Mouse (Mus musculus) hindbrain, embryonic 12.5 days (tissue): ENCODE measurements at regions not wholly inside any gene's neighbourhood (a gene's known extent, or its start where the extent isn't known, plus 50 kb on each side); places are given as distances from the start of the nearest gene placed in this dataset.

Experiments used
- ATAC-seq: fragments of 200-750 bp; cut with Nextera tagmentation; 2 replicates; pipeline ENCODE4 v1.8.0; 2017; ENCODE audit warnings: moderate TSS enrichment; ENCODE audit not compliant: low FRiP score
- H3K27ac ChIP-seq: fragments of 300-500 bp; sonication (generic); 2 replicates; pipeline ENCODE4 v1.5.1; 2016; ENCODE audit warnings: mild to moderate bottlenecking
- H3K27me3 ChIP-seq: fragments of 300-500 bp; sonication (generic); 2 replicates; pipeline ENCODE4 v1.6.1; 2016; ENCODE audit warnings: mild to moderate bottlenecking
- H3K36me3 ChIP-seq: fragments of 300-500 bp; sonication (generic); 2 replicates; pipeline ENCODE4 v1.6.1; 2016; ENCODE audit warnings: mild to moderate bottlenecking
- H3K4me1 ChIP-seq: fragments of 300-500 bp; sonication (generic); 2 replicates; pipeline ENCODE4 v1.6.1; 2016
- H3K4me2 ChIP-seq: fragments of 300-500 bp; sonication (generic); replicated peaks from 2 replicates; pipeline ENCODE4 v1.6.1; 2016; ENCODE audit warnings: mild to moderate bottlenecking
- H3K4me3 ChIP-seq: fragments of 300-500 bp; sonication (generic); 2 replicates; pipeline ENCODE4 v1.5.1; 2016; ENCODE audit warnings: mild to moderate bottlenecking
- H3K9ac ChIP-seq: fragments of 300-500 bp; sonication (generic); 2 replicates; pipeline ENCODE4 v1.6.1; 2016; ENCODE audit warnings: mild to moderate bottlenecking, moderate library complexity
- H3K9me3 ChIP-seq: fragments of 300-500 bp; sonication (generic); replicated peaks from 2 replicates; pipeline ENCODE4 v1.6.1; 2016; ENCODE audit warnings: mild to moderate bottlenecking
- WGBS: fragments of 180-500 bp; shearing (Covaris S2); methylation state at CpG from one replicate; pipeline ENCODE4 v1.1.7; 2016; 5-methylcytosine and 5-hydroxymethylcytosine counted together

DNA sequence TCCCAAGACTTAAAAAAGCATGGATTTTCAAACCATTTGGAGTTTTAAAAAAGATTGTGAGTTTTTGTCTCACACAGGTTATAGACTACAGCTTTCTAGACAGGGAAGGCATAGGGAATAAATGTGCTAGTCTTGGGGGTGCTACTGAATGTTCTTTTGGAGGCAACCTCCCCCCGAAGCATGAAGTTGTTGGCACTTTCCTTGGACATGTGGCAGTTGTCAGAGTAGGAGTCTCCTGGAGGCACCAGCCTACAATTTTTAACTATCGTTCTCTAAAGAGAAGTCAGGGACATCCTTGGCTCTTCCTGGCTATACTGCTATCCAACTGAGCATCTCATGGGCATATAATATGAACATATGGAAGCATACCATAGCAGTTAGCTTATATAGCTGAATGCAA, 112.7 kb upstream of the Asb5 start:
- no peaks in the 10 kb centered on the region for H3K36me3 ChIP-seq
- no peak for ATAC-seq
- no peaks in the 10 kb centered on the region for H3K4me1 ChIP-seq
- no peak overlapping the region for H3K27ac ChIP-seq
- no peaks in the 10 kb centered on the region for H3K9me3 ChIP-seq
- H3K27me3 ChIP-seq, result no peaks in the 10 kb centered on the region
- H3K4me2 ChIP-seq, result no peak overlapping the region
- 83% methylated on average over 2 of the region's 2 CpGs for WGBS
- H3K4me3 ChIP-seq, result no peak overlapping the region
- no peak overlapping the region for H3K9ac ChIP-seq

DNA sequence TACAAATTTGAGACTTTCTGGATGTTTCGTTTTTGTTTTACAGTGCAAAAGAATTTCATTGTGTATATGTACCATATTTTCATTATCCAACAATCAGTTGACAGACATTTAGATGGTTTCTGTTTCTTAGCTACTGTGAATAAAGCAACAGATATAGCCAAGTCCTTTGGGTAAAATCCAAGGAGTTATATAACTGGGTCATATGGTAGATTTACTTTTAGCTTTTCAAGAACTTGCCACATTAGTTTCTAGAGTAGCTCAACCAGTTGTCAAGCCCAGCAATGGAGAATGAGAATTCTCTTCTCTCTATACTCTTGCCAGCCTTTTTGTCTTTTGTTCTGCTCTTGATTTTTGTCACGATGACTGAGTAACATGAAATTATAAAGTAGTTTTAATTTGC, 111.3 kb upstream of the Asb5 start:
- Histone ChIP-seq H3K27ac (no peak overlapping the region), H3K4me3 (no peak overlapping the region), H3K36me3 (no peaks in the 10 kb centered on the region), H3K4me1 (no peaks in the 10 kb centered on the region), H3K27me3 (no peaks in the 10 kb centered on the region), H3K9ac (no peak overlapping the region), H3K9me3 (no peaks in the 10 kb centered on the region), H3K4me2 (no peak overlapping the region)
- 86% methylated on average over 2 of the region's 2 CpGs for WGBS
- no peak for ATAC-seq

DNA sequence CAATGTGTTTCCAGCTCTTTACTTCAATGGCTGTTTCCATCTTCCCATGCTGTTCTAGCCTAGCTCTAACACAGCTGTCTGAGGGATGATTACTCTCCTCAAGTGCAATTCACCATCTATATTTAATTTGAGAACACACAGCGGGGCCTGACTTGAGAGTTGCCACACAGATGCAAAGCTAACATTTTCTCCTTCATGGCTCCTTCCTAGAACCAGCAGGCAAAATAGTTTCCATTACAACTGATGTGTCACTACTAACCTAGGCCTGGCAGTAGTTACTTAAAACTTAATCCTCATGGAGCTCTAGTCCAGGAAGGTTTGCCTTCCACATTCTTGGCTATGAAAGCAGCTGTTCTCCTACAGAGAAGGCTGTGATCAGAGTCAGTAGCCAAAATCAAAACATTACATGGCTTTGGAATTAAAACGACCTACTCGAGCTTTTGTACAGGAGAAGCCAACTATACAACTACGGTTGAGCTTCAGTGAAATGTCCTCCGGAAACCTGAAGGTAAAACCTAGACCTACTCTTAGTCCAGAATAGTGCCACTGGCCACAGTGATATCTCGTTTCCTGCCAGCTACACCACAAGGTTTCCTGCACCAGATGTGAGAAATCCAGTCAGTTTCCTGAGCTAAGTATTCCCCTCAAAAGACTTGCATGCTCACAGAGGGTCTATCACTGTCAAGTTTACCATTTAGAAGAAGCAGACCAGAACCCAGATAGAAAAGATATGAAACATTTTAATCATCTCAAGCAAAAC, 108.9 kb upstream of the Asb5 start:
- Histone ChIP-seq H3K27ac (no peak overlapping the region), H3K4me1 (no peaks in the 10 kb centered on the region), H3K4me3 (no peak overlapping the region), H3K36me3 (no peaks in the 10 kb centered on the region), H3K27me3 (no peaks in the 10 kb centered on the region), H3K9me3 (no peaks in the 10 kb centered on the region), H3K4me2 (no peak overlapping the region), H3K9ac (no peak overlapping the region)
- no peak for ATAC-seq
- WGBS, result 85% methylated on average over 6 of the region's 6 CpGs

DNA sequence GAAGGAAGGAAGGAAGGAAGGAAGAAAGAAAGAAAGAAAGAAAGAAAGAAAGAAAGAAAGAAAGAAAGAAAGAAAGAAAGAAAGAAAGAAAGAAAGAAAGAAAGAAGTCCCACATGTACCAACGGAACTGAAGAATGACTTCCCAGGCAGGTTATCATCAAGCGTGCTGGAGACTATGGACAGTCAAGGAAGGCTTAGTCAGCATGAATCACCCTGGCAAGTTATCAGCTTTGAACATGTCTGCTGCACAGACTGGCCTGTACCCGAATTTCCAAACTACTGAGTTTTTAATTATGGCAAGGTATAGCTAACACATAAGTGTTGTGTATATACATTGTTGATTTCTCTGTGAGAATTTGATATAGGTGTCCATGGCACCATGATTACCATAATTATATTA, 104.3 kb upstream of the Asb5 start:
- Histone ChIP-seq H3K9me3 (no peaks in the 10 kb centered on the region), H3K4me3 (no peak overlapping the region), H3K27me3 (no peaks in the 10 kb centered on the region), H3K36me3 (no peaks in the 10 kb centered on the region), H3K9ac (no peak overlapping the region), H3K27ac (no peak overlapping the region), H3K4me2 (no peak overlapping the region), H3K4me1 (no peaks in the 10 kb centered on the region)
- 91% methylated on average over 3 of the region's 3 CpGs for WGBS
- ATAC-seq, result no peak

DNA sequence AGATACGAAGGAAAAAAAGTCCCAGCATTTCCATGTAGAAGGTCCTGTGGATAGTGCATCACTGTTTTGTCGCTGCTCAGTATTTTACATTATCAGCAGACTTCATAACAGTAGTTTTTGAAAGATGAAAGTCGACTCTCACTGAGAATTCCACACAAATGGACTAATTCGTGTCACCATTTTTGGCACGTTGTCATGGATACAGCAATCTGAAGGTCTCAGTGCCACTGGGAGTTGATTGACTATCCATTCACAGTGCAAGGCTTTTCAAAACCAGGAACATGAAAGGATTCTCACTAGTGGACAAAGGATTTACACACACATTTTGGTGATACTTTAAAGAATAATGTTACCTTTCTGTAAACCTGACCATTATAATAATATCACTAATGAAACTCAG, 93.7 kb upstream of the Asb5 start:
- H3K27ac ChIP-seq, result no peak overlapping the region
- H3K27me3 ChIP-seq, result no peaks in the 10 kb centered on the region
- no peak overlapping the region for H3K4me2 ChIP-seq
- no peaks in the 10 kb centered on the region for H3K4me1 ChIP-seq
- no peaks in the 10 kb centered on the region for H3K9me3 ChIP-seq
- H3K4me3 ChIP-seq, result no peak overlapping the region
- no peak for ATAC-seq
- no peak overlapping the region for H3K9ac ChIP-seq
- H3K36me3 ChIP-seq, result no peaks in the 10 kb centered on the region
- 65% methylated on average over 5 of the region's 5 CpGs for WGBS

DNA sequence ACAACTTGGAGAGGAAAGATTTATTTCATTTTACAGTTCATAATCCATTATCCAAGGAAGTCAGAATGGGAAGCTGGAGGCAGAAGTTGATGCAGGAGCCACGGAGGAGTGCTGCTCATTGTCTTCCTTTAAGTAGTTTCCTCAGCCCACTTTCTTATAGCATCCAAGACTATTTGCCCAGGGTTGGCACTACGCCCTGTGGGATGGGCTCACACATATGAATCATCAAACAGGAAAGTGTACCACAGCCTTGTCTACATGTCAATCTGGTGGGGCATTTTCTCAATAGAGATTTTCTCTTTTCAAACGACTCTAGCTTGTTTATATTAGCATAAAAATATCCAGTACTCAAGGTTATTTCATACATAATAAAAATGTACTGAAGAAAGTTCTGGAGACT, 88.2 kb upstream of the Asb5 start:
- Histone ChIP-seq H3K36me3 (no peaks in the 10 kb centered on the region), H3K9ac (no peak overlapping the region), H3K4me3 (no peak overlapping the region), H3K27ac (no peak overlapping the region), H3K27me3 (no peaks in the 10 kb centered on the region), H3K4me1 (no peaks in the 10 kb centered on the region), H3K9me3 (no peaks in the 10 kb centered on the region), H3K4me2 (no peak overlapping the region)
- 90% methylated on average over 3 of the region's 3 CpGs for WGBS
- no peak for ATAC-seq

DNA sequence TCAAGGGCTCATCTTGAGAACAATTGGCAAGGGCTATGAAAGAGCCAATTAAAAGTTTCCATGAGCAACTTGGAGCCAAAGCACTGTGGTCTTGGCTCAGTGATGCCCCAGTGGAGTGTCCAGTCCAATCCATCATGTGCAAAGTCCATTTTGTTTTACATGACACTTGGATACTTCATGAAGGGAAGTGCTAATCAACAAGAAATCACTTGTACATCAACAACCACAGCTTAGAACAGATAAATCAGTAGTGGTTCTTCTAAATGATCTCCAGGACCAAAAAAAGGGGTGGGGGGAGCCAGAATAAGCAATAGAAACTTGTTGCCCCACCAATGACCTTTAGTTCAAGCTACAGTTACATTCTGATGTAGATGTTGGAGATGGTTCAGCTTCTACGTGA, 87.0 kb upstream of the Asb5 start:
- Histone ChIP-seq H3K9me3 (no peaks in the 10 kb centered on the region), H3K27me3 (no peaks in the 10 kb centered on the region), H3K4me2 (no peak overlapping the region), H3K4me1 (no peaks in the 10 kb centered on the region), H3K27ac (no peak overlapping the region), H3K36me3 (no peaks in the 10 kb centered on the region), H3K9ac (no peak overlapping the region), H3K4me3 (no peak overlapping the region)
- WGBS, result 87% methylated on average over 1 of the region's 1 CpGs
- ATAC-seq, result no peak

DNA sequence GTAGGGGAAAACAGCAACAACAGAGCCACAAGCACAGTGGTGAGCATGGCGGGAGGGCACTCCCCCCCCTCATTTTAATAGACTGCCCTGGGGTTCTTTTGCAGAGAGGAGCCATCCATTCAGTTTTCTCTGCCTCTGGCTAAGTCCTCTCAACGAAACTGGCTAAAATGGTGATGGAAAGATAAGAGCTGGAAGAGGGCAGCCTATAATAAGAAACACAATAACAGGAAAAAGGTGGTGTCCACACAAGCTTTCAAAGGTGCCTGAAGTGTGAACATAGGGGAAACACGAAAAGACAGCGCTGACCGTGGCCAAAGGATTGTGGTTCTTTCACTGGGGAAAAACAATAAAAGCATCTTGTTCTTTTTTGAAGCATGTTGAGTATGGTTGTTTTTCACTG, 83.0 kb upstream of the Asb5 start:
- no peaks in the 10 kb centered on the region for H3K27me3 ChIP-seq
- H3K9me3 ChIP-seq, result no peaks in the 10 kb centered on the region
- no peak overlapping the region for H3K4me3 ChIP-seq
- no peak overlapping the region for H3K9ac ChIP-seq
- 0 out of 2 replicates have a peak, but pooled peaks cover 4% of the 10 kb centered on the region for H3K4me1 ChIP-seq
- no peak overlapping the region for H3K4me2 ChIP-seq
- H3K27ac ChIP-seq, result no peak overlapping the region
- ATAC-seq, result no peak
- 10% methylated on average over 5 of the region's 5 CpGs for WGBS
- no peaks in the 10 kb centered on the region for H3K36me3 ChIP-seq

DNA sequence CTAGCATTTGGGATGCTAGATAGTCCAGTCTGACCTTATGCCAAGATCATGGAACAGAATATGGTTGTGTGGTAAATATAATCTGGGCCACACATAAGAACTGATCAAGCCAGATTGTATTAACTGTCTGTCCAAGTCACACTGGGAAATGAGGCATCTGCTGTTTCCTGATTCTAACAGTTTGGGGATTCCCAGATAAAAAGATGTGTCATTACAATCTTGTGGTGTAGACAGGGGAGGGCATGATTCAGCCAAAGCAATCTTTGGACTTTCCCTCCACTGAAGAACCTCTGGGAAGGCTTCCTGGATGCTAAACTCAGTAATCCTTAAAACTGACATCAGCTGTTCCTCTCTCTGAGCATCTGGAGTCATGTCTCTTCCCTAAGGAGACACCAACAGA, 79.6 kb upstream of the Asb5 start:
- ATAC-seq, result no peak
- Histone ChIP-seq H3K4me2 (no peak overlapping the region), H3K27ac (no peak overlapping the region), H3K4me1 (0 out of 2 replicates have a peak, but pooled peaks cover 4% of the 10 kb centered on the region), H3K27me3 (no peaks in the 10 kb centered on the region), H3K9ac (no peak overlapping the region), H3K36me3 (no peaks in the 10 kb centered on the region), H3K4me3 (no peak overlapping the region), H3K9me3 (no peaks in the 10 kb centered on the region)

DNA sequence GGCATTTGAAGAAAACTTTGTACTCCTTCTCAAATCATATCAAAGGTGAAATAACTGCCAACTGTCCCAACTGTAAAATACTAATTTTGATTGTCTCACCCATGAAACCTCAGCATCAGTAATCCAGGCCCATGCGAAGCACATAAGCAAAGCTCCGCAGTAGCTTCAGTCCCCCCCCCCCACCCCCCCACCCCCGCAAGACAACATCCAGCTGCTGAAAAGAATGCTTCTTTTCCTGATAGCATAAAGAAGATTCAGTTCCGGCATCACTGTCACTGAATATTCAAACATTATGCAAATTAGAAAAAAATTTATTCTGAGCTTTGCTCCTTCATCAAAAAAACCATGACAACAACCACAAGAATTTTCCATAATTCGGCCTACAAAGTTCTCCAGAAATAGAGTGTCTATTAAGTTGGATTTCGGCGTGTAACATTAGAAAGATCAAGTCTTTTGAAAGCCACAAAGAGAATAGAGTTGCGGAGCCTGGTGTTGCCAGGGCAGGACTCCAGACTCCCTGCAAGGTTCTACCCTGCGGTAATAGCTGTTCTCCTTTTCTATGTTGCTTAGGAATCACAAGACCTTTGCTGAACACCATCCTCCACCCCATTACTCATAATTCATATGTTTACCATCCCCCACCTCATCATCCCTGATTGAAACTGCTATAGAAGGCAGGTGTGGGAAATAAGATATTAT, 77.9 kb upstream of the Asb5 start:
- ATAC-seq, result peak; percentile 72
- no peaks in the 10 kb centered on the region for H3K27me3 ChIP-seq

DNA sequence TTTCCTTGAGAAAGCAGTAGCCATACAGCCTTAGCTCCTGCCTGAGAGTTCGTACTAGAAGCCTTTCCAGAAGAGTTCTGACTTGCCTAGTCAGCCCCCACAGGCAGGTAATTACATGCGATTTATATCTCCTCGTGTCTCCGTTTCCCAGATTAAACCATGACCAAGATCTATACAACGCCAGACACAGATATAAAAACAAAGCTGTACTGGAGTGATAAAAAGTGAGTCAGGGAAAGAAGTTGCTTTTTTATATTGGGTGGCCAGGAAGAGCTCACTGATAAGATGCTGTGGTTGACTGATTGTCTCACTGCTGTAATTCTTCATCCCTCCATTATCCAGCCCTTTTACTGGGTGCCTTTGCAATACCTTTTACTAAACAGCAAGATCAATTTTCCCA, 64.4 kb upstream of the Asb5 start:
- no peak overlapping the region for H3K4me3 ChIP-seq
- WGBS, result 74% methylated on average over 5 of the region's 5 CpGs
- H3K9ac ChIP-seq, result no peak overlapping the region
- no peaks in the 10 kb centered on the region for H3K9me3 ChIP-seq
- no peak for ATAC-seq
- no peaks in the 10 kb centered on the region for H3K27me3 ChIP-seq
- no peak overlapping the region for H3K27ac ChIP-seq
- H3K4me1 ChIP-seq, result no peaks in the 10 kb centered on the region
- H3K4me2 ChIP-seq, result no peak overlapping the region
- H3K36me3 ChIP-seq, result no peaks in the 10 kb centered on the region

More for the DNA sequence above, 77.9 kb upstream of the Asb5 start:
- H3K36me3 ChIP-seq, result no peaks in the 10 kb centered on the region
- H3K4me2 ChIP-seq, result no peak overlapping the region
- H3K27ac ChIP-seq, result no peak overlapping the region
- H3K4me3 ChIP-seq, result no peak overlapping the region
- H3K4me1 ChIP-seq, result 0 out of 2 replicates have a peak, but pooled peaks cover 4% of the 10 kb centered on the region
- 46% methylated on average over 9 of the region's 9 CpGs for WGBS
- no peak overlapping the region for H3K9ac ChIP-seq
- no peaks in the 10 kb centered on the region for H3K9me3 ChIP-seq

DNA sequence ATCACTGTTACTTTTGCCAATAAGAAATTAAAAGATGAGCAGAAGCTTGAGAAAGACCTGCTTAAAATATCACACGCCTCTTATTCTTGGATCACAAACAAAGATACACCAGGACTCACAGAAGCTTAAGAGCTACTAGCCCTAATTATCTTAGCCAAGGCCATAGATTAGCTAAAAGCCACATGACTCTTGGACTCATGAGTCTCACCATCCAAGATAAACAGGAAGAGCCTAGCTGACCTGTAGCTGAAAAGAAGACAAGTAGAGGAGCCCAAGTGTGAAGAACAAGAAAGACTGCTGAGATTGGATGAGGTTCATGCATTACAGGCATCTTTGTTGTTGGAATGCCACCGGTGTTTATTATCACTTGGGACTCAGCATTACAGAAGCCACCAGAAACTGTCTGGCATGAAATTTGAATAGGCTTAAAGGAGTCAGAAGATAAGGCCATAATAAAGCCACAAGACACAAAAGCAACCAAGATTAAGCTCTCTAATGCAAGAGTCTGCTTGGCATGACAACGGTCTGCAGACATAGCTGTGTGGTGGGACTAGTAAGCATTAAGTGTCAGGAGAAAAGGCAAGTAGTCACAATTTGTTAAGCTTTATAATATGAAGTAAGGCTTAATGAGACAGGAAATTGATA, 63.8 kb upstream of the Asb5 start:
- ATAC-seq, result no peak
- no peak overlapping the region for H3K4me2 ChIP-seq
- no peaks in the 10 kb centered on the region for H3K4me1 ChIP-seq
- H3K4me3 ChIP-seq, result no peak overlapping the region
- H3K36me3 ChIP-seq, result no peaks in the 10 kb centered on the region
- H3K27ac ChIP-seq, result no peak overlapping the region
- 89% methylated on average over 3 of the region's 3 CpGs for WGBS
- no peaks in the 10 kb centered on the region for H3K27me3 ChIP-seq
- H3K9ac ChIP-seq, result no peak overlapping the region
- no peaks in the 10 kb centered on the region for H3K9me3 ChIP-seq
